Mouse (Mus musculus) forebrain, embryonic 12.5 days (tissue): ENCODE data around the gene Vamp4. TPM values are rescaled to one million over a fixed set of nuclear protein-coding genes. Genes with fewer than 3 reads are reported as not detected.
"Not testable (repeated sequence)": the region's sequence is repeated elsewhere in the genome, so short reads cannot be mapped to it uniquely, and the experiment has no call there.

Experiments used
- ATAC-seq: fragments of 200-750 bp; cut with Nextera tagmentation; 2 replicates; pipeline ENCODE4 v1.8.0; 2017; ENCODE audit warnings: moderate TSS enrichment; ENCODE audit not compliant: low FRiP score
- H3K27ac ChIP-seq: fragments of 300-500 bp; sonication (generic); 2 replicates; pipeline ENCODE4 v1.5.1; 2016; ENCODE audit warnings: mild to moderate bottlenecking
- H3K27me3 ChIP-seq: fragments of 300-500 bp; sonication (generic); 2 replicates; pipeline ENCODE4 v1.6.1; 2016; ENCODE audit warnings: mild to moderate bottlenecking
- H3K36me3 ChIP-seq: fragments of 300-500 bp; sonication (generic); replicated peaks from 2 replicates; pipeline ENCODE4 v1.6.1; 2016; ENCODE audit warnings: mild to moderate bottlenecking
- H3K4me1 ChIP-seq: fragments of 300-500 bp; sonication (generic); 2 replicates; pipeline ENCODE4 v1.6.1; 2016
- H3K4me2 ChIP-seq: fragments of 300-500 bp; sonication (generic); 2 replicates; pipeline ENCODE4 v1.6.1; 2016; ENCODE audit warnings: mild to moderate bottlenecking, moderate library complexity
- H3K4me3 ChIP-seq: fragments of 300-500 bp; sonication (generic); replicated peaks from 2 replicates; pipeline ENCODE4 v1.5.1; 2016; ENCODE audit warnings: mild to moderate bottlenecking
- H3K9ac ChIP-seq: fragments of 300-500 bp; sonication (generic); 2 replicates; pipeline ENCODE4 v1.6.1; 2016; ENCODE audit warnings: mild to moderate bottlenecking
- H3K9me3 ChIP-seq: fragments of 300-500 bp; sonication (generic); 2 replicates; pipeline ENCODE4 v1.6.1; 2016
- WGBS: fragments of 180-500 bp; shearing (Covaris S2); methylation state at CpG from one replicate; pipeline ENCODE4 v1.1.7; 2016; 5-methylcytosine and 5-hydroxymethylcytosine counted together
- polyA plus RNA-seq: library from polyadenylated mRNA; unstranded; fragments of >200 nt; fragmentation: Nextera tagmentation; extraction: Ambion mirVana; gene quantifications from 2 replicates; pipeline ENCODE4 v1.2.1, GENCODE M21; 2016

Gene Vamp4
- polyA plus RNA-seq, 1 experiment from 2014 or later, result 66.2 TPM

DNA sequence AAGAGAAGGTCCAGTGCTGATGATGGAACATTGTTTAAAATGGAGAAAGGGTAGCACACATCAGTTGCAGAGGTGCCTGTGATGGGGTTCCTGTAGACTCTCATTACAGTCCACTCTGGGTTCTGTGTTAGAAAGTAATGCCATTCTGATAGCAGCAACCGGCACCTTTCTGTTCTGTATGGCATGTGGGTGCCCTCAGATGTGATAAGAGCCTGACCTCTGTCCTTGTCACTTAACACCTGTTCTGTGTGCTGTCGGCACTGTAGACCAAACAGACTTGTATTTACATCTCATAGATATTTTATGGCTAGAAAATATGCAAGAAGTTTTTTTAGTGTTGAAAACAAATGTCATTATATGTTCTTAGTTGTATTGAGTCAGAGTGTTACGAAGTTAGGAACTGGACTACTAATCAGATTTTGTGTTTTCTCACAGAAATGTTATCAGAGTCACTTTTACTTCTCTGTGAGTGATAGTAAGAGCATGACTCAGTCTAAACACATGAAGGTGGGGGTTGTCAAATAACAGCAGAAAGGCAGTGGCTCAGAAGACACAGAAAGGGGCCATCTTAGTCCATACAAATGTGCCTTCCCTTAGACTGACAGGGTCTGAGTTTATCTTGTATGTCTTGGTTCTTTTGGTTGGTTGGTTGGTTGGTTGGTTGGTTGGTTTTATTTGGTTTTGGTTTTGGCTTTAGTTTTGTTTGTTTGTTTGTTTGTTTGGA lies 27.2 kb downstream of the Vamp4 start:
- Histone ChIP-seq H3K27me3 (no peaks in the 10 kb centered on the region), H3K4me1 (peaks cover 3% of the 10 kb centered on the region; the same call in 1 of the 2 replicates), H3K4me3 (no peak overlapping the region), H3K36me3 (peaks cover 12% of the 10 kb centered on the region), H3K9me3 (no peaks in the 10 kb centered on the region), H3K27ac (no peak overlapping the region), H3K9ac (no peak overlapping the region), H3K4me2 (no peak overlapping the region)
- no peak for ATAC-seq
- WGBS, result 93% methylated on average over 3 of the region's 3 CpGs

DNA sequence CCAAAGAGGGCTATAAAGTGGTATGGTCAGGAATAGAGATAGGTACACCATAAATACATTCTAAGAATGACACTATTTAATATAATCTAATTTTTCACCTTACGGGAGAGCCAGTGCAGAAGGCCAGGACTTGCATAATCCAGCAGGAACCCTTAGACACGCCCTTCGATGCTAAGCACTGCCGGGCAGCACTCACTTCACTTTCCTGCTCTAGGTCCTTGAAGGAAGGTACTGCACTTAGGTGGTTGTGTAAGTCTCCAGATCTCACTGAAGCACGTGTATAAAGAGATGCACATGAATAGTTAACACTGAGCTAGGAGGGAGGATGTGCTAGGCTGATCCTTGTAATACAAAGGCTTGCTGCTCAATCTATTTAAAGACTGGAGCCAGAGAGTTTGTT lies 29.3 kb downstream of the Vamp4 start:
- WGBS, result 92% methylated on average over 5 of the region's 5 CpGs
- no peaks in the 10 kb centered on the region for H3K9me3 ChIP-seq

DNA sequence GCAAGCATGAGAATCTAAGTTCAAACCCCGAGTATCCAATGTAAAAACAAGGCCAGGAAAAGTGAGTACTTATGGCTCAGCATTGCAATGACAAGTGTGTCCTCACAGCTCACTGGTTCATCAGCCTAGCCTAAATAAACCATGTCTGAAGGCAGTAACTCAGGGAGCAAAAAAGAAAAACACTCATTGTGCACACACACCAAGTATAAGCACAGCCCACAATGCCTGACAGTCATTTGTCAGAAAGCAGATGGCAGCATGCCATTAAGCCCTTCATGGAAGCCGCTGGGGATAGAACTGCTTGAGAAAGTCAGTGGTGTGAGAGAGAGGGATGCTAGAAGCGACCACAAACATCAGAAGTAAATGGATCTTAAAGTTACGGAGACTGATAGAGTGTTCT lies 31.0 kb downstream of the Vamp4 start:
- no peaks in the 10 kb centered on the region for H3K27me3 ChIP-seq
- H3K4me3 ChIP-seq, result no peak overlapping the region
- no peaks in the 10 kb centered on the region for H3K9me3 ChIP-seq
- H3K4me1 ChIP-seq, result peaks cover 3% of the 10 kb centered on the region; the same call in 1 of the 2 replicates
- ATAC-seq, result no peak
- WGBS, result 74% methylated on average over 4 of the region's 4 CpGs
- H3K36me3 ChIP-seq, result peaks cover 15% of the 10 kb centered on the region
- no peak overlapping the region for H3K27ac ChIP-seq
- H3K4me2 ChIP-seq, result no peak overlapping the region
- H3K9ac ChIP-seq, result no peak overlapping the region

More for the DNA sequence above, 29.3 kb downstream of the Vamp4 start:
- Histone ChIP-seq H3K36me3 (peaks cover 15% of the 10 kb centered on the region), H3K27me3 (no peaks in the 10 kb centered on the region), H3K4me3 (no peak overlapping the region), H3K4me2 (no peak overlapping the region), H3K9ac (no peak overlapping the region), H3K27ac (no peak overlapping the region), H3K4me1 (peaks cover 3% of the 10 kb centered on the region; the same call in 1 of the 2 replicates)
- no peak for ATAC-seq

DNA sequence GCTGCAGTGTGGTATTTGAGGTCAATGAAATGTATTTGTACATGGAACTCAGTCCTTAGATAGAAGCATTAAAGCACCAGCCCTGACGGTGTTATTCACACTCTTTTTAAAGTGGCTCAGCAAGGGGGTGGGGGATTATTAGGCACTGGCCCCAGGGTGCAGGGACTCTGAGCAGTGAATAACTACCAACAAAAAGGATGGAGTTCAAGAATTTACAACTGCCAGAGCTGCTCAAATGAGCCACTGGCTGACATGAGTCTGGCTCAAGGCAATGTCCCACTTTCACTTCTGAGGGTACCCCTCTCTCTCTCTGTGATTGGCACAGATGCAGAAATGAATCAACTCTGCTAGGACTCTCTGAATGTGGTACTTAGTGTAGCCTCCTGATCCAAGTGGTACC lies 37.8 kb downstream of the Vamp4 start:
- no peak for ATAC-seq
- WGBS, result 8% methylated on average over 1 of the region's 1 CpGs

DNA sequence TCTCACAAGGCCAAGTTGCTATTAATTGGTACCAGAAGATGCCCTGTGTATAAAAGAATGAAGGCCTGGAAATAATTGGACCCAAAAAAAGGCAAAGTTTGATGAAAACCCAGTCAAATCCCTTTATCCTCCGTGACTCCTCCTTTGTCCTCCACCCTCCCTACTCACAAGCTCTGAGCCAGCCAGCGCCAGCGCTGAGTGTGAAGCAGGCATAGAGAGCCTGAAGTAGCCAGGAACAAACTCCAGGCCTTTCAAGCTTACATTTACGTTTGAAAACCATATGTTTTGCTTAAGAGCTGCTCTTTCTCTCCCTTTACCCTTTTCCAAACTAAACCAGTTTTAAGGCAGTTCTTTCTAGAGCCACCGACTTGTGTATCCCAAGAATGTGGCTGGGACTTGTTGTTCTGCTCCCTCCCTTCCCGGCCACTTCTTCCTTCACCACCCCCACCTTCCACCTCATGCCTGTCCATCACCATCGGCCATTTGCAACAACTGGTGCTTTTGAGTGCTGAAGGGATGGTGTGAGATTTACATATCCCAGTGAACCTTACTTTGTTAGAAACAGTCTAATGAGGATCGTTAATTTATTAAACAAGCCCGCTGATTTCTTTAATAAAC lies 39.4 kb downstream of the Vamp4 start:
- H3K4me2 ChIP-seq, result no peak overlapping the region
- WGBS, result 33% methylated on average over 9 of the region's 9 CpGs
- no peak for ATAC-seq
- H3K27ac ChIP-seq, result no peak overlapping the region
- H3K27me3 ChIP-seq, result no peaks in the 10 kb centered on the region
- no peaks in the 10 kb centered on the region for H3K9me3 ChIP-seq
- no peaks in the 10 kb centered on the region for H3K36me3 ChIP-seq
- no peak overlapping the region for H3K4me3 ChIP-seq
- peaks cover 23% of the 10 kb centered on the region for H3K4me1 ChIP-seq
- H3K9ac ChIP-seq, result no peak overlapping the region

More for the DNA sequence above, 37.8 kb downstream of the Vamp4 start:
- Histone ChIP-seq H3K27me3 (no peaks in the 10 kb centered on the region), H3K36me3 (0 out of 2 replicates have a peak, but pooled peaks cover 2% of the 10 kb centered on the region), H3K27ac (no peak overlapping the region), H3K4me2 (no peak overlapping the region), H3K4me3 (no peak overlapping the region), H3K4me1 (peaks cover 23% of the 10 kb centered on the region), H3K9ac (no peak overlapping the region), H3K9me3 (no peaks in the 10 kb centered on the region)

DNA sequence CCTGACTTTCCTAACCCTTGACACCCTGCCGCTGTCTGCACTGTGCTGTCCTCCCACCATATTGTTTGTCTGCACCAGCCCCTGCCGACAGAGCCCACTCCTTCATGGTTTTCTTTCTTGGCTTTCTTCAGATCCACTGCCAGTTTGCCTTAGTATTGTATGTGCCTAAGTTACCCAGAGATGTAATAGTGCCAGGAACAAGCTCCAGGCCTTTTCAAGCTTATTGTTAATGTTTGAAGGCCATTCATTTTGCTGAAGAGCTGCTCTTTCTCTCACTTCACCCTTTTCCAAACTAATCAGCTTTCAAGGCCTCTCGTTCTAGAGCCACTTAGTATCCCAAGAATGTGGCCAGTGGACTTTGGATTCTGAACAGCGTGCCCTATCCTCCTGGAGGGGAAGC lies 40.9 kb downstream of the Vamp4 start:
- WGBS, result 38% methylated on average over 4 of the region's 4 CpGs

DNA sequence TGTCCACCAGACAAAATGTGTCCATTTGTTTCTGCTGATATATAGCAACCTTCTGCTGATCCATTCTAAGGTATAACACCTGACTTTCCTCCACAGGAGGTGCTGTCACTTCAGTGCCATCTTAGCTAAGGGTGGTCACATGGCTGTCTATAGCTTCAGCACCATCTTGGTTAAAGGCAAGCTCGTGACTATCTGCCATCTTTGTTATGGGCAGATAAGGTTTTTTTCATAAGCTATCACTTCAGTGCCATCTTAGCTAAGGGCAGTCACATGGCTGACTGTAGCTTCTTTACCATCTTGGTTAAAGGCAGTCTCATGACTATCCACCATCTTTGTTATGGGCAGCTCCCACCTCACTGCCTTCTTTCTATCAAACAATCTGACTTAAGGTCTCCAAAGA lies 45.2 kb downstream of the Vamp4 start:
- H3K9ac ChIP-seq, result no peak overlapping the region
- H3K4me2 ChIP-seq, result no peak overlapping the region
- peak; percentile 68 for ATAC-seq
- no peak overlapping the region for H3K4me3 ChIP-seq
- peaks cover 6% of the 10 kb centered on the region; the same call in 1 of the 2 replicates for H3K4me1 ChIP-seq
- no peaks in the 10 kb centered on the region for H3K36me3 ChIP-seq
- no peaks in the 10 kb centered on the region for H3K9me3 ChIP-seq
- no peak overlapping the region for H3K27ac ChIP-seq
- H3K27me3 ChIP-seq, result no peaks in the 10 kb centered on the region
- WGBS, result 82% methylated on average over 1 of the region's 1 CpGs

More for the DNA sequence above, 40.9 kb downstream of the Vamp4 start:
- Histone ChIP-seq H3K4me3 (no peak overlapping the region), H3K36me3 (no peaks in the 10 kb centered on the region), H3K4me2 (no peak overlapping the region), H3K27me3 (no peaks in the 10 kb centered on the region), H3K4me1 (peaks cover 23% of the 10 kb centered on the region), H3K9ac (no peak overlapping the region), H3K9me3 (no peaks in the 10 kb centered on the region), H3K27ac (no peak overlapping the region)
- ATAC-seq, result no peak

DNA sequence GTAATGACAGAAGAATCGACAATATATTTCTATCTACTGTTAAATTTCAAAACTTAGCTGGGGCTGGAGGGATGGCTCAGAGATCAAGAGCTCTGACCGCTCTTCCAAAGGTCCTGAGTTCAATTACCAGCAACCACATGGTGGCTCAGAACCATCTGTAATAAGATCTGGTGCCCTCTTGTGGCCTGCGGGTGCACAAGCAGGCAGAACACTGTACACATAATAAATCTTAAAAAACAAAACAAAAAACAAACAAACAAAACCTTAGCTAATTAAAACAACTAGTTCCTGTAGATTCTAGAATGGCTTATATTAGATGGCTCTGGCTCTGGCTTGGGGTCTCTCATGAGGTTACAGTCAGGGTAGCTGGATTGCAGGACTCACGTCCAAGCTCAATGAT lies 50.2 kb downstream of the Vamp4 start:
- no peaks in the 10 kb centered on the region for H3K36me3 ChIP-seq
- ATAC-seq, result no peak

DNA sequence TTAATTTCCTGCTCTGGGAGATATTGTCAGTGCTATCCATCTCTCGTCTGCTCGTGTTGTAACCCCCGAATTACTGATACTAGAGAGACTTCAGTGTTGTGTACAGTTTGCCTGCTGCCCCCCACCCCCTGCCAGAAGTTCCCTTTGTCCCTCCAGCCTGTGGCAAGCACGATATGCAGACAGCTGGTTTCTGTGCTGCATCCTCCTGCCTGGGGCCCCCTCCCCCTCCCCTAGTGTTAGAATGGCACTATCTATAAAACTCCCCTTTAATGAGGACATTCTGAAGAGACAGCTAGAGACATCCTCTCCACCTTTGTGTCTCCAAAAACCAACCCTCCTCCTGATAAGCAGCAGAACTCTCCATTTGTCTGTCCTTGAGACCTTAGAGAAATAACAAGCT lies 53.6 kb downstream of the Vamp4 start:
- H3K27ac ChIP-seq, result no peak overlapping the region

More for the DNA sequence above, 50.2 kb downstream of the Vamp4 start:
- Histone ChIP-seq H3K4me2 (no peak overlapping the region), H3K9ac (no peak overlapping the region), H3K27ac (no peak overlapping the region), H3K4me3 (no peak overlapping the region), H3K9me3 (no peaks in the 10 kb centered on the region), H3K4me1 (no peaks in the 10 kb centered on the region; the same call in 1 of the 2 replicates), H3K27me3 (no peaks in the 10 kb centered on the region)
- 63% methylated on average over 4 of the region's 4 CpGs for WGBS

DNA sequence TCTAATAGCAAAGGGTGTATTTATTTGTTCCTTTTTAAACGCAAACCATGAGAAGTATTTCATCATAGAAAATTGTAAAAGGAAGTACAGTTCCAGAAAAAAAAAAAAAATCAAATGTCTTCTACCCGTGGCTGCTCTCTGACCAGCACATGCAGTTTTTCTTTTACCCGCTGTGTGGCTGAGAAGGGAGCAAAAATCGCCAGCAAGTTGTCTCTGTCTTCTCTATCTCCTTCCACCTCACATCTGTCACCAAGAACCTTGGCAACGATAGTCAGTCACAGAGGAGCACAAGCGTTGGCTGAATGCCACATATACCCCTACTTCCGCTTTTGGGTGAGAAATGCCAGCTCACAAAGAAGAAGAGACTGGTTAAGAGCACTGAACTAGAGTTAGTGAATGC lies 54.9 kb downstream of the Vamp4 start:
- no peaks in the 10 kb centered on the region for H3K9me3 ChIP-seq
- no peak overlapping the region for H3K4me2 ChIP-seq
- no peak overlapping the region for H3K4me3 ChIP-seq
- H3K4me1 ChIP-seq, result no peaks in the 10 kb centered on the region; the same call in 1 of the 2 replicates
- H3K27ac ChIP-seq, result no peak overlapping the region
- no peaks in the 10 kb centered on the region for H3K27me3 ChIP-seq
- ATAC-seq, result no peak
- no peaks in the 10 kb centered on the region for H3K36me3 ChIP-seq
- WGBS, result 75% methylated on average over 7 of the region's 7 CpGs
- no peak overlapping the region for H3K9ac ChIP-seq

More for the DNA sequence above, 53.6 kb downstream of the Vamp4 start:
- Histone ChIP-seq H3K36me3 (no peaks in the 10 kb centered on the region), H3K9me3 (no peaks in the 10 kb centered on the region), H3K4me1 (no peaks in the 10 kb centered on the region; the same call in 1 of the 2 replicates), H3K4me3 (no peak overlapping the region), H3K4me2 (no peak overlapping the region), H3K9ac (no peak overlapping the region), H3K27me3 (no peaks in the 10 kb centered on the region)
- WGBS, result 66% methylated on average over 4 of the region's 4 CpGs
- ATAC-seq, result no peak

DNA sequence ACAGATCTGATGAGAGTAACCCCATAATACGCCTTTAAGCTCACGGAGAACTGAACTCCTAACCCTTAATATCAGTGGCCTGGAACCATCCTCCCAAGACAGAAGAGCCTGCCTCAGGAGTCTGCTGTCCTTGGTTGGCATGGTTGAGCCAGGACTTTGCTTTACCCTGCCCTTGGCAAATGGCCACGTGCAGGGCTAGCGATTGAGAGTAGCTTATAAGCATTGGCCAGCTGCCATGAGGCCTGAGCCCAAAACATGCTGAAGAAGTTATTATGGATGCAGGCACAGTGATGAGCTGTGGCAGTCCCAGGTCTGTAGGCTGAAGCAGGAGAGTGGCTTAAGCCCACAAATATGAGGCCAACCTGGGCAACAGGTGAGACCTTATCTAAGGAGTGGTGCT lies 57.5 kb downstream of the Vamp4 start:
- H3K36me3 ChIP-seq, ATAC-seq, H3K4me1 ChIP-seq, H3K4me3 ChIP-seq, H3K9ac ChIP-seq, H3K27me3 ChIP-seq, H3K4me2 ChIP-seq, H3K9me3 ChIP-seq, H3K27ac ChIP-seq: not testable (repeated sequence)
- WGBS, result 88% methylated on average over 4 of the region's 4 CpGs

DNA sequence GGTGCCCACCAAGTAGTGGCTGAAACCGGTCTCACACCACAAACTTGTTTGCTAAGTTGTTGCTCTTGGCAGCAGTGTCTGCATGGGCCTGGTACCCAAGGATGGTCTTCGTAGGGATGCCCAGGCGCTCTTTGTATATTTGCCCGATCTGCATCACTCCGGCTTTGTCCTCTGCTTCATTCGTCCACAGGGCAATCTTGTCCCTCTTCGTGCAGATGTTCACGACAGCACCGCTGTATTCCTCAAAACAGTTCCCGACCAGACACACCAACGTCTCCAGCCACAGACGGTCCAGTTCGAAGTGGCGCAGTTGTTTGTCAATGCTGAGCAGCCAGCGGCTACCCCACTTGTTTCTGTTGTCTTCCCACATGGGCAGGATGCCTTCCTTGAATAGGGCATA lies 58.0 kb downstream of the Vamp4 start:
- ATAC-seq, H3K27me3 ChIP-seq, H3K9ac ChIP-seq, H3K27ac ChIP-seq, H3K4me3 ChIP-seq, H3K9me3 ChIP-seq, H3K36me3 ChIP-seq, H3K4me1 ChIP-seq, H3K4me2 ChIP-seq: not testable (repeated sequence)
- WGBS, result 94% methylated on average over 15 of the region's 15 CpGs
